Mouse (Mus musculus) testis, adult 2 months (tissue): Measurements from ENCODE around the gene Ano8. TPM values are rescaled to one million over a fixed set of nuclear protein-coding genes. Genes with fewer than 3 reads are reported as not detected.
"Not testable (repeated sequence)": the region's sequence is repeated elsewhere in the genome, so short reads cannot be mapped to it uniquely, and the experiment has no call there.

Source experiments
- H3K27ac ChIP-seq: fragments of 200-500 bp; 2 replicates; pipeline ENCODE4 v1.5.1; 2012; ENCODE audit warnings: low read depth, low read length; ENCODE audit not compliant: control insufficient read depth, insufficient read depth
- H3K27me3 ChIP-seq: fragments of 200-500 bp; 2 replicates; pipeline ENCODE4 v1.6.1; 2012; ENCODE audit warnings: mild to moderate bottlenecking, low read length, moderate library complexity; ENCODE audit not compliant: control insufficient read depth, insufficient read depth
- H3K36me3 ChIP-seq: fragments of 200-500 bp; 2 replicates; pipeline ENCODE4 v1.6.1; 2012; ENCODE audit warnings: mild to moderate bottlenecking, low read length; ENCODE audit not compliant: control insufficient read depth, insufficient read depth
- H3K4me1 ChIP-seq: fragments of 200-500 bp; 2 replicates; pipeline ENCODE4 v1.6.1; 2012; ENCODE audit warnings: low read length; ENCODE audit not compliant: control insufficient read depth, insufficient read depth
- H3K4me3 ChIP-seq: fragments of 200-500 bp; 2 replicates; pipeline ENCODE4 v1.5.1; 2012; ENCODE audit warnings: low read depth, mild to moderate bottlenecking, low read length, moderate library complexity, mixed read lengths; ENCODE audit not compliant: control insufficient read depth
- CTCF ChIP-seq: fragments of 200-500 bp; IDR thresholded peaks from 2 replicates; pipeline ENCODE4 v1.5.1; 2012; ENCODE audit warnings: low read depth, mild to moderate bottlenecking, inconsistent platforms, low read length, moderate library complexity; ENCODE audit not compliant: control insufficient read depth, insufficient read depth, insufficient replicate concordance
- POLR2A ChIP-seq: fragments of 200-500 bp; IDR thresholded peaks from 2 replicates; pipeline ENCODE4 v1.6.1; 2012; ENCODE audit warnings: low read depth, mild to moderate bottlenecking, inconsistent platforms, low read length, moderate library complexity; ENCODE audit not compliant: control insufficient read depth
- polyA plus RNA-seq: library from polyadenylated mRNA; depleted of rRNA; stranded (reverse); fragments of >200 nt; gene quantifications from 2 replicates; pipeline ENCODE4 v1.2.3, GENCODE M21; 2012; rRNA removed

Ano8 gene
- polyA plus RNA-seq, 1 experiment: 0.99 TPM

DNA sequence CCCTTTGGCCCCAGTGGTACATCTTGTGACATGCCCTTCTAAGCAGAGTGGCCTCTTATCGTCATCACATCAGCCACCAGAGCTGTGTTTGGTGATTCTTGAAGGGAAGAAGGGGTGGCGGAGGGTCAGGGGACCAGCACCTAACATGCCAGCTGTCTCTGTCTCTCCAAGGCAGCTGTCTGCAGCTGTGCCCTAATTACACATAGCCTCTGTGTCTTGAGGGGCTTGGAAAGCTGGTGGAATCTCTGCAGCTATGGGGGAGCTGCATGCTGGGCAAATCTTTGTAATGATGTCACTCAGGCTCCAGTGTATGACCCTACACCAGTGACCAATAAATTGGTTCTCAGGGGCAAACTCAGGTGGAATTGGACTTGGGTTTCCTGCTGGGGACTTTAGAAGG is 33.1 kb downstream of the Ano8 start:
- TF ChIP-seq POLR2A (no peak), CTCF (no peak)
- Histone ChIP-seq H3K4me3 (no peak overlapping the region), H3K4me1 (peaks cover 2% of the 10 kb centered on the region), H3K36me3 (no peaks in the 10 kb centered on the region), H3K27ac (no peak overlapping the region), H3K27me3 (no peaks in the 10 kb centered on the region)

DNA sequence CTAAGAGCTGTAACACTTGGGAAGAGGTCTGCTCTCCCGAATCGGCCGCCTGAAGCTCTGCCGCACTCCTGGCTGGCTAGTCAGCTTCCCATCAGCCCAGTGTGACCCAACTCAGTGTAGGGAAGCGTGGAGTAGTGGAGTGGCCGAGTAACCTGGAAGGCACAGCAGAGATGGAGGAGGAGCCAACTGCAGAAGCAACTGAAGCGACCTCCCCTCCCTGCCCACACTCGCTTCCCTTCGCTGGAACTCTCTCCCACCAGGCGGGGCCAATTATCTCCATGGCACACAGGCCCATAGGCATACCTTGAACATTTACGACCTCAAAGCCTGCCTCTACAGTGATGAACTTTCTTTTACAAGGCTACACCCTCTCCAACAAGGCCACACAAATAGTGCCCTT is 34.0 kb downstream of the Ano8 start:
- no peak for TF ChIP-seq CTCF
- TF ChIP-seq POLR2A: no peak
- H3K36me3 ChIP-seq: no peaks in the 10 kb centered on the region
- H3K27ac ChIP-seq: no peak overlapping the region
- no peak overlapping the region for H3K4me3 ChIP-seq
- H3K4me1 ChIP-seq: no peaks in the 10 kb centered on the region; the same call in 1 of the 2 replicates
- no peaks in the 10 kb centered on the region for H3K27me3 ChIP-seq

DNA sequence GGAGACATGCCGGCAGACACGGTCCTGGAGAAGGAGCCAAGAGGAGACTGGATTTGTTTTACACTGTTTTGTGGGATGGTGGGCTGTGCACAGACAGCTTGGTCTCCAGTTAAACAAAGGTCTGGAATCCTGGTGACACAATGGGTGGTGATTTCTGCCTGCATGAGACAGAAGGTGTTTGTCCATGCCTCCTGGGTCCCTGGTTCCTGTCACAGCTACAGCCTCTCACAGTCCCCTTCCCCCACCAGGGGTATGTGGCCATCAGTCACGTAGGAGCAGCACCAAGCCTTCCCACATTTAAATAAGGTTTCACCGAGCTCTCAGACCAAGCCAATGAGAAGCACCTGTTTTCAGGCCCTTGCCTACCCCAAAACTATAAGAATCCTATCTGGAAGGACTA is 34.4 kb downstream of the Ano8 start:
- Histone ChIP-seq H3K36me3 (no peaks in the 10 kb centered on the region), H3K27me3 (no peaks in the 10 kb centered on the region), H3K4me1 (no peaks in the 10 kb centered on the region), H3K4me3 (no peak overlapping the region), H3K27ac (no peak overlapping the region)
- TF ChIP-seq CTCF: no peak
- no peak for TF ChIP-seq POLR2A

DNA sequence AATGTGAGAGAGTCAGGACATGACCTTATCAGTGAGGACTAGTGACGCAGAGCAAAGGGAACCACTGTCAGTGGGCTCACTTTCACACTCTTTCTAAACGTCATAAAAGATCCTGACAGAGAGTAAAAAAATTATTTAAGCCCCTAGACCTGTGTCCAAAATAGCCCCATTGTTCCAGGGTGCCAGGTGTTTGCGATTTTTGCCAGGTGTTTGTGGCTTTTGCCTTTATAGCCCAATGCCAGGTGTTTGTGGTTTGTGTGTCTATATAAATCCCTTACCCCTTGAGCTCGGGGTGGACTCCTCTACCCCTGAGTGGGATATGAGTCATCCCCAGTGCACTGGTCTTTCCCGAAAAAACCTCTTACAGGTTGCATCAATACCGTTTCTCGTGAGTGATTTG is 40.7 kb downstream of the Ano8 start:
- H3K36me3 ChIP-seq: no peaks in the 10 kb centered on the region
- no peak for TF ChIP-seq POLR2A
- TF ChIP-seq CTCF: no peak
- no peak overlapping the region for H3K4me3 ChIP-seq
- H3K27me3 ChIP-seq: no peaks in the 10 kb centered on the region
- peaks cover 6% of the 10 kb centered on the region for H3K4me1 ChIP-seq
- H3K27ac ChIP-seq: no peak overlapping the region

DNA sequence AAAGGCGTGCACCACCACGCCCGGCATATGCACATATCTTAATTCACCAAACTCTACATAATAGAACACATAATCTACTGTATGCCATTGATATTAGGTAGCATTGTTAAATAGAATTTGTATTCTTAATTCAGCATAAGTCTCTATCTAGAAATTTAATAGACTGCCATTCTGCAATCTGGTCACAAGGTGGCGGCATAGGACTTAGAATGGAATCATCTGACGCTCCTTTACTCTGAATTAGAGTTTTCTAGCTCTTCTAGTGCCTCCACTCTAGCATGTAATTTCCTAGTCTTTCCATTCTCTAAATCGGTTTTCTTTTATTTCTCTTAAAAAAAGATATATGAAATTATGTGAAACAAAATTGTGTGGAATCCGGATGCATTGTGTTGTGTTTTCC is 44.4 kb downstream of the Ano8 start:
- TF ChIP-seq POLR2A (no peak), CTCF (no peak)
- no peaks in the 10 kb centered on the region for H3K27me3 ChIP-seq
- H3K4me1 ChIP-seq: peaks cover 6% of the 10 kb centered on the region
- no peaks in the 10 kb centered on the region for H3K36me3 ChIP-seq
- no peak overlapping the region for H3K4me3 ChIP-seq
- no peak overlapping the region for H3K27ac ChIP-seq

DNA sequence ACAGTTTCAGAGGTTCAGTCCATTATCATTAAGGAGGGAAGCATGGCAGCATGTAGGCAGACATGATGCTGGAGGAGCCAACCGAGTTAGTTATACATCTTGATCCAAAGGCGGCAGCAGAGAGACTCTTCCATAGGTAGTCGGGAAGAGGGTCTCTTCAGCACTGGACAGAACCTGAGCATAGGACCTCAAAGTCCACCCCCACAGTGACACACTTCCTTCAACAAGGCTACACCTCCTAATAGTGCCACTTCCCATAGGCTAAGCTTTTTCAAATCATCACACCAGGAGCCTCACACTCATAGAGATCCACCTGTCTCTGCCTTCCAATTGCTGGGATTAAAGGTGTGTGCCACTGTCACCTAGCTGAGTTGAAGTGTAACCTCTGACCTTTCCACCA is 48.7 kb downstream of the Ano8 start:
- TF ChIP-seq CTCF (no peak), POLR2A (no peak)
- no peaks in the 10 kb centered on the region for H3K36me3 ChIP-seq
- H3K27me3 ChIP-seq: no peaks in the 10 kb centered on the region
- no peak overlapping the region for H3K4me3 ChIP-seq
- H3K4me1 ChIP-seq: peaks cover 3% of the 10 kb centered on the region
- no peak overlapping the region for H3K27ac ChIP-seq

DNA sequence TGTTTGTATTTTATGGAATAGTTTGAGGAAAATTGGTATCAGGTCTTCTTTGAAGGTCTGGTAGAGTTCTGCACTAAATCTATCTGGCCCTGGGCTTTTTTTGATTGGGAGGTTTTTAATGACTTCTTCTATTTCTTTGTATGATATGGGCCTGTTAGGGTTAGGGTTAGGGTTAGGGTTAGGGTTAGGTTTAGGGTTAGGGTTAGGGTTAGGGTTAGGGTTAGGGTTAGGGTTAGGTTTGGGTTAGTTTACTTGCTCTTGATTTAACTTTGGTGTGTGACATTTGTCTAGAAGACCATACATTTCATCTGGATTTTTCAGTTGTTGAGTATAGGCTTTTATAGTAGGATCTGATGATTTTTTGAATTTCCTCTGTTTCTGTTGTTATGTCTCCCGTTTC is 52.8 kb downstream of the Ano8 start:
- H3K4me3 ChIP-seq, H3K4me1 ChIP-seq, H3K36me3 ChIP-seq, H3K27me3 ChIP-seq, H3K27ac ChIP-seq: not testable (repeated sequence)

Other genes with a start within 250 kb of the Ano8 start
- 8.2 and 8.8 TPM in 2 replicates for gene Myo9b, start 213.2 kb downstream of the Ano8 start, polyA plus RNA-seq
- 4.1 and 4.5 TPM in 2 replicates for gene Haus8, start 213.0 kb downstream of the Ano8 start, polyA plus RNA-seq
- 158 and 169 TPM in 2 replicates for gene Use1, start 119.1 kb downstream of the Ano8 start, polyA plus RNA-seq
- gene Ocel1, start 114.7 kb downstream of the Ano8 start, polyA plus RNA-seq: 36.5 and 45.0 TPM in 2 replicates
- 10.2 and 10.8 TPM in 2 replicates for gene Nr2f6, start 104.0 kb downstream of the Ano8 start, polyA plus RNA-seq
- 1.3 and 1.8 TPM in 2 replicates for gene Ushbp1, start 90.2 kb downstream of the Ano8 start, polyA plus RNA-seq
- gene Babam1, start 89.1 kb downstream of the Ano8 start, polyA plus RNA-seq: 70.6 and 76.6 TPM in 2 replicates
- gene Ankle1, start 80.0 kb downstream of the Ano8 start, polyA plus RNA-seq: 1.9 and 2.3 TPM in 2 replicates
- 231 and 283 TPM in 2 replicates for gene Abhd8, start 22.3 kb downstream of the Ano8 start, polyA plus RNA-seq
- gene Mrpl34, start 21.0 kb downstream of the Ano8 start, polyA plus RNA-seq: 14.2 and 19.5 TPM in 2 replicates
- 136 and 152 TPM in 2 replicates for gene Dda1, start 16.8 kb downstream of the Ano8 start, polyA plus RNA-seq
- gene Gtpbp3, start 2.1 kb upstream of the Ano8 start, polyA plus RNA-seq: 6.1 and 6.3 TPM in 2 replicates
- gene Plvap, start 25.8 kb upstream of the Ano8 start, polyA plus RNA-seq: 0.95 and 2.4 TPM in 2 replicates
- 0.05 TPM in 1 of 2 replicates, not detected in the other for gene Ccdc194, start 39.7 kb upstream of the Ano8 start, polyA plus RNA-seq
- gene Bst2, start 51.5 kb upstream of the Ano8 start, polyA plus RNA-seq: 16.0 and 19.8 TPM in 2 replicates
- 55.1 and 61.7 TPM in 2 replicates for gene Mvb12a, start 57.0 kb upstream of the Ano8 start, polyA plus RNA-seq
- gene Tmem221, start 72.9 kb upstream of the Ano8 start, polyA plus RNA-seq: 0.86 and 0.88 TPM in 2 replicates
- 0.29 and 0.47 TPM in 2 replicates for gene Nxnl1, start 80.6 kb upstream of the Ano8 start, polyA plus RNA-seq
- 72.5 and 82.1 TPM in 2 replicates for gene Slc27a1, start 82.9 kb upstream of the Ano8 start, polyA plus RNA-seq
- gene Pgls, start 106.2 kb upstream of the Ano8 start, polyA plus RNA-seq: 88.4 and 93.6 TPM in 2 replicates
- 2.2 and 3.9 TPM in 2 replicates for gene Fam129c, start 111.7 kb upstream of the Ano8 start, polyA plus RNA-seq
- gene Colgalt1, start 125.0 kb upstream of the Ano8 start, polyA plus RNA-seq: 31.0 and 37.4 TPM in 2 replicates
- 0.28 and 0.33 TPM in 2 replicates for gene Unc13a, start 185.8 kb upstream of the Ano8 start, polyA plus RNA-seq
- 6.6 and 8.4 TPM in 2 replicates for gene Jak3, start 190.3 kb upstream of the Ano8 start, polyA plus RNA-seq
- gene Insl3, start 203.3 kb upstream of the Ano8 start, polyA plus RNA-seq: 4,712 and 6,097 TPM in 2 replicates
- gene B3gnt3, start 215.8 kb upstream of the Ano8 start, polyA plus RNA-seq: 0.17 and 0.23 TPM in 2 replicates
- gene Fcho1, start 239.8 kb upstream of the Ano8 start, polyA plus RNA-seq: 2.2 and 2.9 TPM in 2 replicates